Mouse (Mus musculus) kidney, adult 11 months (tissue): ENCODE measurements around the gene Plbd1.

Source experiments
- DNase-seq: peaks from one replicate; pipeline ENCODE4 v3.0.0; 2022

Gene Plbd1

GRCm38 (mm10) chr6:136661706-136662016 is at the start of gene Plbd1:
Plbd1 (minus strand) TSS chr6:136661928.
- peak; percentile 70 for DNase-seq

DNA sequence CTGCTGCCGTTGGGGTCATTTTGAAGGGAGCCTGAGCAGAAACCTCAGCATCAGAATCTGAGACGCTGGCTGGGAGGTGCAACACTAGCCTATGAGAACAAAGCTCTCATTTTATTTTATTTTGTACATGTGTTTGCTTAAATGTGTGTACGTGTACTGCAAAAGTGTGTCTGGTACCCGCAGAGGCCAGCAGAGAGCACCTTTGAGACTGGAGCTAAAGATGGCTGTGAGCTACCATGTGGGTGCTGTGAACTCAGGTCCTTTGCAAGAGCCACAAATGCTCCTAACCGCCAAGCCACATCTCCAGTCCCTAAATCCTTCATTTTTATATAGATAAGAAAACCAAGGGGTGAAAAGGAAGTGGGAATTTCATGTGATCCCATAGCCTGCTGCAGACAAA is 48.7 kb upstream of the Plbd1 start:
- DNase-seq, result no peak

- no peak for DNase-seq
Measured at GRCm38 (mm10) chr6:136708597-136708996, 46.9 kb upstream of the Plbd1 start.

GRCm38 (mm10) chr6:136701878-136702277 is 40.1 kb upstream of the Plbd1 start:
- no peak for DNase-seq

GRCm38 (mm10) chr6:136701185-136701584 is 39.5 kb upstream of the Plbd1 start:
- DNase-seq, result no peak

- DNase-seq, result no peak
Measured at GRCm38 (mm10) chr6:136691314-136691713, 29.6 kb upstream of the Plbd1 start.

DNA sequence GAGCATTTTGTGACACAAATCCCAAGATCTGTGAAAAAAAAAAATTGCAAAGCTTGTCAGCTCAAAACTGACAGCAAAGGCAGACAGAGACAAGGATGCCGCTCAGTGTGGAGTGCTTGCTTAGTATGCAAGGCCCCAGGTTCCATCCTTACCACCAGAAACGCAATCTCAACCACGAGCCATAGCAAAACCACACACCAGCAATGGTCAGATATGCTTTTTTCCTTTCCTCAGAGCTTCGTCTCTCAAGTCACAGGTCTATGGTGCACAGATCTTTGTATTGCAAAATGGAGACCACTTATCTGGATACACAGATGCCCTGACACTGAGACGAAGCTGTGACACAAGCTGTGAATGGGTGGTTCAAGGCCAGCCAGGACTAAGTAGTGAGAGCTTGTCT is 28.8 kb upstream of the Plbd1 start:
- DNase-seq, result no peak

- DNase-seq, result no peak
Measured at GRCm38 (mm10) chr6:136689790-136690413, 28.2 kb upstream of the Plbd1 start.

- DNase-seq, result no peak
Measured at GRCm38 (mm10) chr6:136685433-136685832, 23.7 kb upstream of the Plbd1 start.

GRCm38 (mm10) chr6:136683410-136684334 is 21.9 kb upstream of the Plbd1 start:
- no peak for DNase-seq

- DNase-seq, result no peak
Measured at GRCm38 (mm10) chr6:136679381-136679780, 17.7 kb upstream of the Plbd1 start.

DNA sequence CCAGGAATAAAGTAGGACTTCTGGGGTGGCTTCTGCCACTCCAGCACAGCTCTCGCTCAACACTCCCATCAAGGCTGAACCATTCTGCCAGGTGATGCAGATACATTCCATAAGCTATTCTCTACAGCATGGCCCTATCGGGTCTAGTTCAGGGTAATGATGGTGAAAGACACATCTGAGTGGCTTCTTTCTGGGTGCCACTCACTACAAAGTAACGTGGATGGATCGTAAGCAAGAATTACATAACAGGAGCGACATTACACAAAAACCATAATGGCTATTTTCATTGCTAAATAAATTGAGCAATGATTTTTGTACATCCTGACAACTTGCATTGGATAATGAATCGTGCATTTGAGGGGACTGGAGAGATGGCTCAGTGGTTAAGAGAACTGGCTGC is 13.2 kb upstream of the Plbd1 start:
- no peak for DNase-seq

- no peak for DNase-seq
Measured at GRCm38 (mm10) chr6:136672467-136672866, 10.7 kb upstream of the Plbd1 start.

DNA sequence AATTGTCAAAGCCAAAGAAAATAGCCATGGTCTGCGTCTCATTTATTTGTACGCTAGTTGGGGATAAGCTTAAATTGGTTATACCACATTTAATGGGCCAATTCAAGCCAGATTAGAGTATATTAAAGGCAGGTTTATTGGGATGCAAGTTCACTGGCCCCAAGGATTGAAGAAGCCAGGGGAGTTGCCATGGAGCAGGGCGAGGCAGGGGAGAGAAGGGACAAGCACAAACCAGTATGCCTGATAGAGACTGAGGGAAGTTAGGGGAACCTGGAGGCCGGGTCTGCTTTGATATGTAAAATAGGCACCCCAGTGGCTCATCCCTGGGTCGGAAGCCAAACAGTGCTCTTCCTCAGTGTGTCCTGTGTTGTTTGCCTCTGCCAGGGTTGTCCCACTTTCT is 7.5 kb upstream of the Plbd1 start:
- DNase-seq, result no peak

- DNase-seq, result no peak
Measured at GRCm38 (mm10) chr6:136668266-136668986, 6.7 kb upstream of the Plbd1 start.

- no peak for DNase-seq
Measured at GRCm38 (mm10) chr6:136662063-136662462, 335 bp upstream of the Plbd1 start.

- no peak for DNase-seq
Measured at GRCm38 (mm10) chr6:136660831-136661705, 660 bp downstream of the Plbd1 start.

- no peak for DNase-seq
Measured at GRCm38 (mm10) chr6:136659226-136659625, 2.5 kb downstream of the Plbd1 start.

DNA sequence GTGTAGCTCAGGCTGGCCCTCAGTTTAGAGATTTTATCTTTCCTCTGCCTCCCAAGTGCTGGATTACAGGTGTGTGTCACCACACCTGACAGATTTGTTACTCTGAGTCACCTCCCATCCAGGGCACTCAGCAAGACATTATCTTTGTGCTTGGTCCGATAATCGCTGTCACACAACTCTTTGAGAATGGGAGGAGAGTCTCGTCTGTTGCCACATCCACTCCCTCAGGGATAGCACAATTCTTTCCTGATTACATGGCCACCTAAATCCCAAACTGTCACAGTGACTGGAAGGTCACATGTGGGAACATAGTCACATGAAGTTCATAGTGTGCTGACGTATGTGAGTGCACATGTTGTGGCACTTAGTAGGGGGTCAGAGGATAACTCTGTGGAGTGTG is 3.4 kb downstream of the Plbd1 start:
- no peak for DNase-seq

DNA sequence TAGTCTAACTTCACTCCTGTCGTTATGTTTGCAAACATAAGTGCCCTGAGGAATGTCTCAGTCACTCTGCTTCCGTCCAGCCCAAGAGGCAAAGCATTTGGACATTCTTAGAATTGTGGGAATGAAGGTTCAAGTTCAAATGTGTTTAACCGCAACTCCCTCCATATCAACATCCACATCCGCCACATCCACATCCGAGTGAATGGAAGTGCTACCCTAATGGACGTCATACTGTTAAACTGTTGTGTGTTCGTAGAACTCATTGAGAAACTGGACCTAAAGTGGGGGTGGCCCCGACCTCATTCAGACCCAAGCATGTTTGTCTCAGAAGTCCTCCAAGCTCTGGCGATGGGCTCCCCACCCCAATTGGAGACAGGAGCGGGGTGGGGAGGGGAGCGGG is 5.9 kb downstream of the Plbd1 start:
- DNase-seq, result no peak

GRCm38 (mm10) chr6:136654470-136654869 is 7.3 kb downstream of the Plbd1 start:
- DNase-seq, result no peak

GRCm38 (mm10) chr6:136653331-136653730 is 8.4 kb downstream of the Plbd1 start:
- no peak for DNase-seq

DNA sequence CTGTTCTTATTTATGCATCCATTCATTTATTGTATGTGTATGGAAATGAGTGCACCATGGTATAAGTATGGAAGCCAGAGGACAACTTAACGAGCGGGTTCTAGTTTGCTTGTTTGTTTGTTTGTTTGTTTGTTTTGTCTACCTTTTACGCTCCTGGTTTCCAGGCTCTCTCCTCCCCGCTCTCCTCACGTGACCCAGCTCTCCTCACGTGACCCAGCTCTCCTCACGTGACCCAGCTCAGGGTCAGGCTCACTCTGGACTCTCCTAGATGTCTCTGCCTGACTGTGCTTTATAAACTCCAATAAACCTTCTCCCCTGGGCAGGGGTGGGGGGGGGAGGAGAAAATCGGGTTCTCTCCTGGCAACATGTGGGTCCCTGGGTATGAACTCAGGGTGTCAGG is 11.1 kb downstream of the Plbd1 start:
- no peak for DNase-seq
